Mouse (Mus musculus): ENCODE measurements around the gene Efnb1. TPM values are rescaled to one million over a fixed set of nuclear protein-coding genes. Genes with fewer than 3 reads are reported as not detected.
A peak's percentile ranks its signal among the peaks of the same experiment; 100 is the strongest.

Efnb1 gene
- polyA plus RNA-seq, 1 experiment from 2014 or later = 71.1 TPM

DNA sequence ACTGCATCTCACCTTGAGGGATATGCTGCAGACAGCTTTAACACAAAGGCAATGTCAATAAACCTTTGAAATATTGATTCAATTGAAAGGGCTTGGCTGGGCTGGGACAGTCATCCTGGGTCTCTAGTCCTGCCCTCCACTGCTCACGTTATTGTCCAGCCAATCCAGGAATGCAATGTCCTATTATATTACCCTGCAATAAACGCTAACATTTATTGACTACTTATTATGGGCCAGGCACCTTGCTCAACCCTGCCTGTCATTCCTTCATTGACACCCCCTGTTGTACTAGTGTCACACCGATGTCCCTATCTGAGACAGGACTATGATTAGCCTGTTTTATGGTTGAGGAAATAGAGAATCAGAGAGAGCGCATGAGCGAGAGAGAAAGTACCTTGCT lies 18.4 kb downstream of the Efnb1 start:
- Histone ChIP-seq H3K27ac (no peak overlapping the region), H3K9ac (no peak overlapping the region), H3K4me2 (replicated peaks) (no peak overlapping the region), H3K4me1 (peaks cover 3% of the 10 kb centered on the region; the same call in 1 of the 2 replicates), H3K27me3 (peaks cover 32% of the 10 kb centered on the region), H3K36me3 (0 out of 2 replicates have a peak, but pooled peaks cover 1% of the 10 kb centered on the region), H3K9me3 (no peaks in the 10 kb centered on the region), H3K4me3 (no peak overlapping the region)
- WGBS = 93% methylated on average over 5 of the region's 5 CpGs
- ATAC-seq (ENCODE audit: insufficient number of reproducible peaks, insufficient read depth, low FRiP score, low TSS enrichment) = no peak

DNA sequence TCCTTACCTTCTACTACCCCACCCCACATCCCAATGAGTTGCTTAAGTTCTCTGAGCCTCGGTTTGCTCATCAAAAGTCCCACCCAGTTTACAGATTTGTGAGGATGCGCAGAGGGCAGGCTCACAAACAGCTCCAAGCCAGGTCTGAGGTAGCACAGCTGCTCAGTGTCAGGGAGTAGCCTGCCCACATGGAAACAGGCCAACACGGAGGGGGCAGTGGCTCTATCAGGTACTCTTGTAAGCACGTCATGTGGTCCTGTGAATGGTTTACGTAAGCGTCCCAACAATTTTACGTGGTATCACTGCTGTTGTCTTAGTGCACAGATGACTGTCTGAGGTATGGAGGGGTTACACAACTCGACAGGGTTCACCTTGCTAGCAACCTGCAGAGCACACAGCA lies 23.1 kb downstream of the Efnb1 start:
- peaks cover 31% of the 10 kb centered on the region for H3K27me3 ChIP-seq
- no peaks in the 10 kb centered on the region for H3K9me3 ChIP-seq
- H3K4me1 ChIP-seq = 0 out of 2 replicates have a peak, but pooled peaks cover 3% of the 10 kb centered on the region
- H3K4me3 ChIP-seq = no peak overlapping the region
- no peak overlapping the region for H3K9ac ChIP-seq
- H3K4me2 ChIP-seq (replicated peaks) = no peak overlapping the region
- H3K36me3 ChIP-seq = no peaks in the 10 kb centered on the region
- no peak overlapping the region for H3K27ac ChIP-seq
- ATAC-seq (ENCODE audit: insufficient number of reproducible peaks, insufficient read depth, low FRiP score, low TSS enrichment) = no peak
- WGBS = 85% methylated on average over 8 of the region's 8 CpGs

DNA sequence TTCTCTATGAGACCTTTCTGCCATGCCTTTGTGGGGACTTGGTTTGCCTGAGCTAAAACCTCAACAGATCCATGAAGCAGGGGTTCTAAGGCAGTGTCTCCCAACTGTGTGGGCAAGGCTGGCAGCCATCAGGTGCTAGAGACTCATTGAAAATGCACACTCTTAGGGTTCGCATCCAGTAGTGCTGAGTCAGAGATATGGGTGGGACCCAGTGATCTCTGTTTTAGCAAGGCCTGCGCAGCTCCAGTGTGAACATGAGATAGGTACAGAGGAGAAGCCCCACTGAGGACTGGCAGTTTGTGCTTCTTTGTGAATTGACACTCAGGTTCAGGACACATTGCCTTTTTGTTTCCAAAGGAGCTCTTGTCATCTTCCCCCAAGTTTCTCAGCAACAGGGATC lies 28.2 kb downstream of the Efnb1 start:
- no peak overlapping the region for H3K4me3 ChIP-seq
- H3K9me3 ChIP-seq = no peaks in the 10 kb centered on the region
- H3K4me2 ChIP-seq (replicated peaks) = no peak overlapping the region
- 81% methylated on average over 2 of the region's 2 CpGs for WGBS
- H3K36me3 ChIP-seq = no peaks in the 10 kb centered on the region
- peaks cover 19% of the 10 kb centered on the region for H3K27me3 ChIP-seq
- H3K27ac ChIP-seq = no peak overlapping the region
- no peak for ATAC-seq (ENCODE audit: insufficient number of reproducible peaks, insufficient read depth, low FRiP score, low TSS enrichment)
- no peaks in the 10 kb centered on the region for H3K4me1 ChIP-seq
- no peak overlapping the region for H3K9ac ChIP-seq

DNA sequence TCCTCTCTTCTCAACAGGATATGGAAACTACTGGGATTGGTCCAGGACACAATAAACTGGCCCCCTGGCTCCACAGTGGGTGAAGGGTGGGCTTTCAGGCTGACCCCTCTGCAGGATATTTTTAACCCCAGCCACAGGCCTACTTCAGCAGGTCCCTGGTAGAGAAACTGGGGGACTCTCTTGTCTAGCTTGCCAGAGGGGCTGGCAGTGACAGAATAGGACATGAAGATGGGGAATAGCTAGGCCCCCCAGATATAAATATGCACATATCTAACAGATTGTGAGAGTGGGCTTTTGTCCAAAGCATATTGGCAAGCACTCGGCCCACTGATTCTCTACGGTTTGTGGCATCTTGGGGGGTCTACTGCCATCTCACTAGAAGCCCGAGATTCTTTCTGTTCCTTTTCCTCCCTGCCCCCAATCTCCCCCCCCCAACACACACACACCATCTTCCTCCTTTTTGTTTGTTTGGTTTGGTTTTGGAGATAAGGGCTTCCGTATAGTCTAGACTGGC lies 29.0 kb downstream of the Efnb1 start:
- no peak overlapping the region for H3K27ac ChIP-seq
- H3K4me3 ChIP-seq = no peak overlapping the region
- H3K36me3 ChIP-seq = no peaks in the 10 kb centered on the region
- no peaks in the 10 kb centered on the region for H3K4me1 ChIP-seq
- WGBS = 69% methylated on average over 4 of the region's 4 CpGs
- no peak overlapping the region for H3K9ac ChIP-seq
- H3K4me2 ChIP-seq (replicated peaks) = no peak overlapping the region
- ATAC-seq (ENCODE audit: insufficient number of reproducible peaks, insufficient read depth, low FRiP score, low TSS enrichment) = no peak
- no peaks in the 10 kb centered on the region for H3K9me3 ChIP-seq
- peaks cover 16% of the 10 kb centered on the region for H3K27me3 ChIP-seq

DNA sequence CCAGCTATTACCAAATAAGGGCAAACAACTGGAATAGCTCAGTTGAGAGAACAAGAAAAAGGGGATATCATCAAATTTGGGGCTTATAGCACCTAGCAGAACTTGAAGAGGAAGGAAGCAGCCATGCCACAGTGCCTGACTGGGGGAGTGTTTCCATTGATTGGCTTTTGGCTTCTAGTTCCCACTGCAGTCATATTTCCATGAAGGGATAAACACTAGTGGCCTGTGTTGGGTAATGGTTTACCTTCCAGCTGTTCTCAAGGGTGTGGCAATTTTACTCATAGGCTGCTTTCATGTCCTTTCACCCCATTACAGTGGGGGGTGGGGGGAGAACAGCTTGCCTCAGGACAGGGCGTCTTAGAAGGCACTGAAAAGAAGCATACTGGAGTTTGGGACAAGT lies 31.1 kb downstream of the Efnb1 start:
- H3K4me1 ChIP-seq = no peaks in the 10 kb centered on the region
- peaks cover 13% of the 10 kb centered on the region for H3K27me3 ChIP-seq
- H3K4me3 ChIP-seq = no peak overlapping the region
- H3K27ac ChIP-seq = no peak overlapping the region
- no peak for ATAC-seq (ENCODE audit: insufficient number of reproducible peaks, insufficient read depth, low FRiP score, low TSS enrichment)
- WGBS = 74% methylated on average over 1 of the region's 1 CpGs
- no peak overlapping the region for H3K9ac ChIP-seq
- H3K4me2 ChIP-seq (replicated peaks) = no peak overlapping the region
- H3K9me3 ChIP-seq = no peaks in the 10 kb centered on the region
- H3K36me3 ChIP-seq = no peaks in the 10 kb centered on the region

DNA sequence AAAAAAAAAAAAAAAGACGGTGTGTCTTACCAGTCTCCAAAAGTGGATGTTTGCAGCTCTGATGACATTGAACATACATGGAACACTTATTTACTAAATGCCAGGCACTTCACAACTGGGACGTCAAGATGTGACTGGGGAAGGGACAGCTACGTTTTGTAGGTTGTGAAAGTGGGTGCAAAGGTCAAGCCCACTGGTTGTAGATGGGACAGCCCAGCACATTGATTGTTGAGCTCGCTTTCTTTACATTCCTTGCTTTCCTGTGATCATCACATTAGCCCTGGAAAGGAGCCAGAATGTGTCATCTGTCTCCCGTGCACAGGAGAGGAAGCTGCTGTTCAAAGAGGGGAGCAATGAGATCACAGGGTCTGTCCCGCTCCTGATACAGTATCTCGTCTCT lies 31.6 kb downstream of the Efnb1 start:
- WGBS = 69% methylated on average over 7 of the region's 7 CpGs
- no peaks in the 10 kb centered on the region for H3K36me3 ChIP-seq
- no peak overlapping the region for H3K4me2 ChIP-seq (replicated peaks)
- H3K4me1 ChIP-seq = no peaks in the 10 kb centered on the region
- no peaks in the 10 kb centered on the region for H3K9me3 ChIP-seq
- H3K4me3 ChIP-seq = no peak overlapping the region
- H3K27ac ChIP-seq = no peak overlapping the region
- peaks cover 7% of the 10 kb centered on the region for H3K27me3 ChIP-seq
- no peak overlapping the region for H3K9ac ChIP-seq
- ATAC-seq (ENCODE audit: insufficient number of reproducible peaks, insufficient read depth, low FRiP score, low TSS enrichment) = no peak

DNA sequence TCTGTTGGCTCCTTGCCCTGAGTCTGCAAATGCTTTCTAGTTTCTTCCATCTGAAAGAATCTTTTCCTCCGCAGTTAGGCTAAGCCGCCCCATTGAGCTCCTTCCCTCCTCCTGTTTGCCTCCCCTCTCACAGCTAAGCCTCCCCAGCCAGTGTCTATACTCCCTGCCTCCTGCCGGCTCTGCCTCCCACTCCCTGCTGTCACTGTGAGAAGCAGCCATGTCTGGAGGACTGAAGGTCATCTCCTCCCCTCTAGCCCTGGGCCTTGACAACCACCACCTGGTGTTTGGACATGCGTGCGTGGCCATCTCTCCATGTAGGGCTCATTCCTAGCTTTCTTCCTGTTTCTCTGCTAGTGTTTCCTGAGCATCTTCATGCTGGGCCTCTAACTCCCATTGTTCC lies 36.4 kb downstream of the Efnb1 start:
- H3K4me1 ChIP-seq = no peaks in the 10 kb centered on the region
- no peak overlapping the region for H3K4me2 ChIP-seq (replicated peaks)
- H3K27me3 ChIP-seq = peaks cover 4% of the 10 kb centered on the region; the same call in 1 of the 2 replicates
- no peak overlapping the region for H3K4me3 ChIP-seq
- no peaks in the 10 kb centered on the region for H3K36me3 ChIP-seq
- no peak overlapping the region for H3K27ac ChIP-seq
- no peak overlapping the region for H3K9ac ChIP-seq
- WGBS = 51% methylated on average over 5 of the region's 5 CpGs
- no peaks in the 10 kb centered on the region for H3K9me3 ChIP-seq
- ATAC-seq (ENCODE audit: insufficient number of reproducible peaks, insufficient read depth, low FRiP score, low TSS enrichment) = no peak

DNA sequence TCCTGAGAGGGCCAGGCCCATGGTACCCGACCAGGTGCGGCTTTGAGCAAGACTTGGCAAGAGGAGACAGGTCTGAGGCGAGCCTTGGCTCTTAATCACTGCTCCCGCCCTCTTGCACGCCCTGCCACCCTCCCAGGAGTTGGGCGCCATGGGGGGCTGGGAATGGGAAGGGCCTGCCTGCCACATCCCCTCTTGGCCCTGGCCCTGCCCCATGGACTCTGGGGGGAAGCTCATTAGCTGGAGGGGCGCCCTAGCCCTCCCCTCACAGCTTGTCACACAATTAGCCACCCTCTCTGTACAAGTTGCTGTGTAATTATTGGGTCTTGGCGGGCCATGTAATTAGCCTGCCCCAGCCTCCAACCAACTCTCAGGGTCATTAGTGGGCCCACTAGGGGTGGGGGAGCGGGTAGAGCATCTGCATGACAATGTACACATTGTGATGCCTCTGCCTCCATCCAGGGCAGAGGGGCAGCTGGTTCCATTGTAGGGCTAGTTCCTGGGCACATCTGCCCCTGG lies 49.2 kb downstream of the Efnb1 start:
- H3K27me3 ChIP-seq = peaks cover 28% of the 10 kb centered on the region; the same call in 1 of the 2 replicates
- WGBS = 50% methylated on average over 9 of the region's 9 CpGs

DNA sequence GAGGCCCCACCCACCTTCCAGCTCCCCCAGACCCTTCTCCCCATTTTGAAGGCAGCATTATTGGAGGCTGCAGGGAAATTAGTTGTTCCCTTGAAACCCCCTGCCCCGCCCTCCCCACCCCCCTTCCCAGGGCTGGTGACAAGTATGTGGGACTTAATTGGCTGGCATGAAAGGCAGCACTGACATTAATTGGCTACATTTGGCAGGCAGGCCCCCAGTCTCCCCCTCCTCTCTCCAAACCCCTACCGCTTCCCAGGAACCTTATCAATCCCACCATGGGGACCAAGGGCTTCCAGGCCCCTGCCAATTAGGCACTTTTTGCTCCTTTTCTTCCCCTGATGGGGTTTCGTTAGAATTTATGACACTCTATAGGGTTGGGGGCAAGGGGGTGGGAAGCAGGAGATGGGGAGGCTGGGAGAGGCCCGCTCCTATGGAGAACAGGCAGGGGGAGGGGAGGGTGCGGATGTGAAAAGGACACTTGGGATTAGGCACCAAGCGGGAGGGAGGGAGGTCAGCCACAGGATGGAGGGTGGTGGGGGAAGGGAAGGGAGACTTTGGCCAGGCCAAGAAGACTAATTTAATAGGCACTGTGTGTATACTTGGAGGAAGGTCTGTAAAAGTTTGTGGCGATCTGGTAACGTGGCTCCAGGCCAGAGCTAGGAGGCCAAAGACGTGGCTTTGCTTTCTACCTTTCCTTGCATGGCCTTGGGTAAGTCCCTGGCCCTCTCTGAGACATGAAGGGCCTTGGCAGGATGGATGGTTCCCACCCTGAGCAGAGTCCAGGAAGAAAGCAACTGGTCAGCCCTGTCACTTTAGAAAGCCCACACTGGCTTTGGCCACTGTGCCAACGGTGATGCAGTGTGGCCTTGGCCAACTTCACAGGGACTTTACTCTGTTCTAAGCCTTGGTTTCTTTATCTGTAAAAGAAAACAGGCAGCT lies 50.8 kb downstream of the Efnb1 start:
- Histone ChIP-seq H3K36me3 (no peaks in the 10 kb centered on the region), H3K9me3 (no peaks in the 10 kb centered on the region), H3K27me3 (peaks cover 40% of the 10 kb centered on the region; the same call in 1 of the 2 replicates), H3K9ac (no peak overlapping the region), H3K4me2 (replicated peaks) (no peak overlapping the region), H3K27ac (no peak overlapping the region), H3K4me1 (no peaks in the 10 kb centered on the region), H3K4me3 (no peak overlapping the region)
- WGBS = 47% methylated on average over 9 of the region's 10 CpGs
- no peak for ATAC-seq (ENCODE audit: insufficient number of reproducible peaks, insufficient read depth, low FRiP score, low TSS enrichment)

More for the DNA sequence above, 49.2 kb downstream of the Efnb1 start:
- Histone ChIP-seq H3K4me2 (replicated peaks) (no peak overlapping the region), H3K4me1 (no peaks in the 10 kb centered on the region), H3K9ac (no peak overlapping the region), H3K9me3 (no peaks in the 10 kb centered on the region), H3K27ac (no peak overlapping the region), H3K4me3 (no peak overlapping the region), H3K36me3 (no peaks in the 10 kb centered on the region)
- ATAC-seq (ENCODE audit: insufficient number of reproducible peaks, insufficient read depth, low FRiP score, low TSS enrichment) = no peak

DNA sequence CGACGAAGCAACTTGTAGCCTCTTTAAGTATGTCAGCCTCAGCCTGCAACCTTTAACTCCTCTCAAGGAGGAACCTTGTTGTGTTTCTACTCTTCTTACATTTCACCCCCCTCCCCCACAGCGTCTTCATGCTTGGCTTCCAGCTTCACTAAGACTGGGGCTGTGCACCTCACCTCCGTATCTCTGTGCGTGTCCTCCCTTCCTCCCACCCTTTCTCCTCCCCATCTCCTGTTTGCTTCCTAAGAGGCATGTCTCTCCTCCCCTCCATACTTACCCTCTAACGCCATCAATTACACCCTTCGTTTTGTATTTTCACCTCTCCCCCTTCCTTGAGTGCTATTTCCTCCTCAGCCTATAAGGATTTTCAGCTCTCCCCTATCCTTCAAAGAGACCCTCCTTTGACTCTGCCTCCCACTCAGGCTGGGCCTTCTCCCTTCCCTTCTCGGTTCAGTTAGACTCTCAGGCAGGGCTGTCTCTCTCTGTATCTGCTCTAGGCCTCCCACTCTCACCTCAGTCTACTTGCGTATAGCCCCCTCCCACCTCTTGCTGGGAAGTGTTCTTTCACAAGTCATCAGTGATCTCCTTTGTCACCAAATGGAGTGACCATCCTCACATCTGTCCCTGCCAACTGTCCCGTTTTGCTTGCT lies 55.6 kb downstream of the Efnb1 start:
- 61% methylated on average over 10 of the region's 10 CpGs for WGBS
- Histone ChIP-seq H3K27me3 (peaks cover 27% of the 10 kb centered on the region), H3K36me3 (no peaks in the 10 kb centered on the region), H3K4me3 (no peak overlapping the region), H3K9me3 (no peaks in the 10 kb centered on the region), H3K27ac (no peak overlapping the region), H3K4me2 (replicated peaks) (no peak overlapping the region), H3K4me1 (0 out of 2 replicates have a peak, but pooled peaks cover under 1% of the 10 kb centered on the region), H3K9ac (no peak overlapping the region)
- ATAC-seq (ENCODE audit: insufficient number of reproducible peaks, insufficient read depth, low FRiP score, low TSS enrichment) = no peak

DNA sequence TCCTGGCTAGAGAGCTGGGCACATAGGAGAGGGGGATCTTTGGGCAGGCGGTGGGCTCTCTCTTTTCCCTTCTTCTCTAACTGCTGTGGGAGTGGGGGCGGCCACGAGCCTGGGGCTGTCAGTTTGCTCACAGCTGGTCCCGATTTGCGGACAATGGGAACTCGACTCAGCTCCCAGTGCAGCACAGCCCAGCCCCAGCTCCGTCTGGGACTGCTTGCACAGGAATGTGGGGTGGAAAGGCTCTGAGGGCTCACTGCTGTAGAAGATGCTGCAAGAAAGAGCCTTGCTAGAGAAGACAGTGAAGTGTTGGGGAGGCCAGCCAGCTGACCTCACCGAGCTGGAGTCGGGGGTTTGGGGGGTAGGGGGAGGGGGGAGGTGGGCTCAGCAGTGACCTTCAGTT lies 61.0 kb downstream of the Efnb1 start:
- Histone ChIP-seq H3K27ac (peak overlapping the region; percentile 83), H3K4me3 (no peak overlapping the region), H3K27me3 (peaks cover 17% of the 10 kb centered on the region), H3K36me3 (no peaks in the 10 kb centered on the region), H3K9ac (no peak overlapping the region), H3K9me3 (no peaks in the 10 kb centered on the region), H3K4me2 (replicated peaks) (no peak overlapping the region), H3K4me1 (peaks cover 19% of the 10 kb centered on the region)
- WGBS = 29% methylated on average over 8 of the region's 9 CpGs
- peak; percentile 61; the same call in 1 of the 2 replicates for ATAC-seq (ENCODE audit: insufficient number of reproducible peaks, insufficient read depth, low FRiP score, low TSS enrichment)

All from embryonic facial prominence, embryonic 12.5 days (tissue).